Mouse (Mus musculus) heart, postnatal 0 days (tissue): ENCODE data around the gene Cd200r1.
A peak's percentile ranks its signal among the peaks of the same experiment; 100 is the strongest.

Experiments used
- CTCF ChIP-seq: IDR thresholded peaks from 2 replicates; pipeline ENCODE4 v1.5.1; 2016; ENCODE audit warnings: antibody characterized with exemption, control low read depth, low read depth
- EP300 ChIP-seq: IDR thresholded peaks from 2 replicates; pipeline ENCODE4 v1.6.1; 2016; ENCODE audit warnings: antibody characterized with exemption, low read depth

DNA sequence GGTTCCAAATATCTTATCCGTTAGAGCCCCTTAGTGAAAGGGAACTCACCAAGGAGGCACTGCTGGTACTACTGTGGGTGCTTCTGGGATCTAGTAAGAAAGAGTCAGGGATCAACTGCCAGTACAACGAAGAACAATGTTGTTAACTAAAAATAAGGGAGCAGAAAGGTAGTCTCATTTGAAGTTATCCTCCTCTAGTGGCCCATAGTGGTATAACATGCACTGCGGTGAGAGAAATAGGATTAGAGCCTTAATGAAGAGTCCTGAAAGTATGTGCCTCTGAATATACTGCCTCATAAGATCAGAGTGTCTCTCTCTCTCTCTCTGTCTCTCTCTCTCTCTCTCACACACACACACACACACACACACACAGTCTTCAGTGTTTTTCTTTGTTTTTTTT is 45.0 kb upstream of the Cd200r1 start:
- peak; percentile 48 for TF ChIP-seq CTCF
- TF ChIP-seq EP300, result no peak
